ENCODE assay signal across 24 mouse cellular contexts in genomic region chrX:52281103-52281900, GRCm38 (mm10).
A peak's percentile ranks its signal among the peaks of the same experiment; 100 is the strongest.
DNase-seq lines count a peak whose midpoint lies in the region; ATAC-seq and TF ChIP-seq lines count a peak whose summit lies in the region.
"Had no signal": no experiment of that assay in that cellular context is flagged by ENCODE, and none has a peak within 500 bp of the region (broad histone marks: within the 10 kb centered on the region; RNA-seq: fewer than 3 reads in every experiment).

No protein-coding gene starts in this region.

- 74% methylated on average over 6 of the region's 6 CpGs for WGBS in lung, embryonic 14.5 days
- 76% methylated on average over 6 of the region's 6 CpGs for WGBS in liver, postnatal 0 days (ENCODE audit: insufficient replicate concordance)

- POLR2A ChIA-PET in Patski (lab: Charles Lee): interaction anchor here (0.9 to 1.0 kb wide), 2 partner anchors 15 to 40 kb away, joined by 3 to 4 read pairs; no protein-coding TSS in a partner anchor

- in situ Hi-C loops in Patski (cut with MboI; ENCODE audit: low pct_unique_long_range_greater_than_20kb): no loop called here

- no peak overlapping the region for H3K4me3 ChIP-seq in lung, embryonic 14.5 days (ENCODE audit: low read depth, low read length)
- H3K4me3 ChIP-seq in layer of hippocampus, adult 2 months: no peak overlapping the region
- H3K4me3 ChIP-seq in liver, postnatal 0 days (ENCODE audit: low read depth, low read length): no peak overlapping the region
- H3K4me3 ChIP-seq: embryonic facial prominence, embryonic 13.5 days; embryonic facial prominence, embryonic 15.5 days; erythroblast, embryonic 14.5 days; forebrain, embryonic 10.5 days; forebrain, embryonic 12.5 days had no signal

- H3K9me3 ChIP-seq in lung, embryonic 14.5 days (ENCODE audit: low read depth, low read length): no peaks in the 10 kb centered on the region
- no peaks in the 10 kb centered on the region for H3K9me3 ChIP-seq in liver, postnatal 0 days (ENCODE audit: low read length)
- H3K9me3 ChIP-seq: embryonic facial prominence, embryonic 13.5 days; embryonic facial prominence, embryonic 15.5 days; forebrain, embryonic 10.5 days; forebrain, embryonic 12.5 days had no signal

- H3K27ac ChIP-seq in lung, embryonic 14.5 days (ENCODE audit: low read depth): no peak overlapping the region
- no peak overlapping the region for H3K27ac ChIP-seq in layer of hippocampus, adult 2 months
- H3K27ac ChIP-seq in liver, postnatal 0 days (ENCODE audit: low read depth): no peak overlapping the region
- H3K27ac ChIP-seq: embryonic facial prominence, embryonic 13.5 days; embryonic facial prominence, embryonic 15.5 days; forebrain, embryonic 10.5 days; forebrain, embryonic 12.5 days had no signal

- CTCF ChIA-PET in Patski (lab: Charles Lee): interaction anchor here (1.2 kb wide), 1 partner anchor 117 kb away, joined by 3 read pairs; the partner anchor contains the start of gene Gpc4

- no peak overlapping the region for H3K4me2 ChIP-seq in lung, embryonic 14.5 days
- no peak overlapping the region for H3K4me2 ChIP-seq in liver, postnatal 0 days (ENCODE audit: low read depth, low read length)
- H3K4me2 ChIP-seq: embryonic facial prominence, embryonic 13.5 days; embryonic facial prominence, embryonic 15.5 days; forebrain, embryonic 12.5 days had no signal

- no peaks in the 10 kb centered on the region for H3K36me3 ChIP-seq in lung, embryonic 14.5 days (ENCODE audit: insufficient read depth)
- H3K36me3 ChIP-seq in liver, postnatal 0 days (replicated peaks; ENCODE audit: insufficient read depth, low read length): no peaks in the 10 kb centered on the region
- H3K36me3 ChIP-seq: embryonic facial prominence, embryonic 13.5 days; embryonic facial prominence, embryonic 15.5 days; forebrain, embryonic 10.5 days; forebrain, embryonic 12.5 days had no signal

- no peak for TF ChIP-seq CTCF in lung, embryonic 14.5 days (IDR thresholded peaks at IDR 0.05; ENCODE audit: low read depth)
- TF ChIP-seq CTCF in Patski (IDR thresholded peaks at IDR 0.05): no peak
- no peak for TF ChIP-seq CTCF in layer of hippocampus, adult 2 months (conservative IDR thresholded peaks at IDR 0.05)
- TF ChIP-seq CTCF in liver, postnatal 0 days (IDR thresholded peaks at IDR 0.05; ENCODE audit: low read depth): no peak

- peak; percentile 61 for DNase-seq in lung, embryonic 14.5 days
- no peak for DNase-seq in lung, postnatal 25 days (ENCODE audit: low spot score)
- DNase-seq in 3134 (ENCODE audit: extremely low read depth, insufficient read length, low spot score) (peak; percentile 5), 3T3-L1 (ENCODE audit: low read depth, low spot score) (peak; percentile 57), Patski (ENCODE audit: low read depth, low spot score) (peak; percentile 22)
- DNase-seq in layer of hippocampus, adult 2 months (ENCODE audit: low spot score in 2 of 2): no peak
- DNase-seq in liver, postnatal 0 days: no peak
- DNase-seq in neural tube, embryonic 10.5 days (ENCODE audit: extremely low spot score, low spot score): no peak
- DNase-seq: adrenal gland, adult 2 months; adrenal gland, postnatal 10 days; adrenal gland, postnatal 25 days; cerebellum, adult 11 months; cerebellum, adult 18-20 months; cerebellum, adult 8-10 months; cerebellum, adult 9-11 months; cerebellum, postnatal 36 days; embryo, embryonic 11 days had no signal

- no peak for TF ChIP-seq EP300 in liver, postnatal 0 days (IDR thresholded peaks at IDR 0.05; ENCODE audit: low read depth)

- no peaks in the 10 kb centered on the region for H3K4me1 ChIP-seq in lung, embryonic 14.5 days (ENCODE audit: insufficient read depth)
- H3K4me1 ChIP-seq in liver, postnatal 0 days (ENCODE audit: insufficient read depth): no peaks in the 10 kb centered on the region
- H3K4me1 ChIP-seq: embryonic facial prominence, embryonic 13.5 days; embryonic facial prominence, embryonic 15.5 days had no signal

- no peaks in the 10 kb centered on the region for H3K27me3 ChIP-seq in lung, embryonic 14.5 days (ENCODE audit: insufficient read depth, low read length)
- peaks cover 21% of the 10 kb centered on the region for H3K27me3 ChIP-seq in Patski
- no peaks in the 10 kb centered on the region for H3K27me3 ChIP-seq in liver, postnatal 0 days (ENCODE audit: insufficient read depth, low read length)
- H3K27me3 ChIP-seq: embryonic facial prominence, embryonic 15.5 days had no signal

- no peak overlapping the region for H3K9ac ChIP-seq in lung, embryonic 14.5 days
- no peak overlapping the region for H3K9ac ChIP-seq in liver, postnatal 0 days (replicated peaks)
- H3K9ac ChIP-seq: embryonic facial prominence, embryonic 13.5 days; embryonic facial prominence, embryonic 15.5 days; forebrain, embryonic 12.5 days had no signal

- ATAC-seq in lung, embryonic 14.5 days (ENCODE audit: insufficient read depth): no peak
- peak; percentile 73 for ATAC-seq in Patski
- no peak for ATAC-seq in liver, postnatal 0 days
- ATAC-seq: forebrain, embryonic 14.5 days; forebrain, embryonic 16.5 days had no signal

Comparison
In these comparisons a context has a peak if more than half of its experiments do, and no peak if none do; other contexts are left out.
1. DNase-seq: peak in lung, embryonic 14.5 days (single experiment), 3134 (single experiment), 3T3-L1 (single experiment) and Patski (single experiment); none in lung, postnatal 25 days (single experiment), layer of hippocampus, adult 2 months (0 of 2), liver, postnatal 0 days (single experiment) and neural tube, embryonic 10.5 days (single experiment).